Mouse (Mus musculus): ENCODE measurements around the gene App. TPM values are rescaled to one million over a fixed set of nuclear protein-coding genes. Genes with fewer than 3 reads are reported as not detected.
A peak's percentile ranks its signal among the peaks of the same experiment; 100 is the strongest.

Gene App
- total RNA-seq, 2 experiments from 2014 or later, result 1,358 to 1,417 TPM

- DNase-seq (ENCODE audit: low spot score in 2 of 2), result no peak
- intact Hi-C loops (cut with DNase I), result no loop called here
Measured at GRCm38 (mm10) chr16:85096396-85096795, 77.2 kb downstream of the App start.

- intact Hi-C loops (cut with DNase I), result no loop called here
- DNase-seq (ENCODE audit: low spot score in 2 of 2), result no peak
Measured at GRCm38 (mm10) chr16:85095923-85096322, 77.6 kb downstream of the App start.

GRCm38 (mm10) chr16:85092644-85093091 lies 80.9 kb downstream of the App start:
- DNase-seq (ENCODE audit: low spot score in 2 of 2), result no peak
- intact Hi-C loops (cut with DNase I), result loop anchor here (2.0 kb wide), 1 partner anchor 80 kb away; the partner anchor contains the start of gene App

- DNase-seq (ENCODE audit: low spot score in 2 of 2), result no peak
- intact Hi-C loops (cut with DNase I), result loop anchor here (2.0 kb wide), 1 partner anchor 81 kb away; the partner anchor contains the start of gene App
Measured at GRCm38 (mm10) chr16:85092183-85092582, 81.4 kb downstream of the App start.

- intact Hi-C loops (cut with DNase I), result no loop called here
- DNase-seq (ENCODE audit: low spot score in 2 of 2), result no peak
Measured at GRCm38 (mm10) chr16:85090992-85091391, 82.6 kb downstream of the App start.

- intact Hi-C loops (cut with DNase I), result no loop called here
- no peak for DNase-seq (ENCODE audit: low spot score in 2 of 2)
Measured at GRCm38 (mm10) chr16:85088126-85088525, 85.4 kb downstream of the App start.

- intact Hi-C loops (cut with DNase I), result no loop called here
Measured at GRCm38 (mm10) chr16:85086303-85086702, 87.3 kb downstream of the App start.

GRCm38 (mm10) chr16:85085902-85086301 lies 87.7 kb downstream of the App start:
- peak in 1 of 2 experiments; percentile 44 for DNase-seq (ENCODE audit: low spot score in 2 of 2)
- intact Hi-C loops (cut with DNase I), result no loop called here

More at GRCm38 (mm10) chr16:85086303-85086702, 87.3 kb downstream of the App start:
- DNase-seq (ENCODE audit: low spot score in 2 of 2), result no peak

GRCm38 (mm10) chr16:85084152-85084551 lies 89.4 kb downstream of the App start:
- DNase-seq (ENCODE audit: low spot score in 2 of 2), result no peak
- intact Hi-C loops (cut with DNase I), result no loop called here

GRCm38 (mm10) chr16:85075330-85075729 lies 98.2 kb downstream of the App start:
- intact Hi-C loops (cut with DNase I), result no loop called here
- DNase-seq (ENCODE audit: low spot score in 2 of 2), result no peak

GRCm38 (mm10) chr16:85074889-85075288 lies 98.7 kb downstream of the App start:
- no peak for DNase-seq (ENCODE audit: low spot score in 2 of 2)
- intact Hi-C loops (cut with DNase I), result no loop called here

- DNase-seq (ENCODE audit: low spot score in 2 of 2), result peak in 1 of 2 experiments; percentile 51
- intact Hi-C loops (cut with DNase I), result no loop called here
Measured at GRCm38 (mm10) chr16:85072624-85073023, 100.9 kb downstream of the App start.

- intact Hi-C loops (cut with DNase I), result no loop called here
- DNase-seq (ENCODE audit: low spot score in 2 of 2), result no peak
Measured at GRCm38 (mm10) chr16:85071791-85072190, 101.8 kb downstream of the App start.

GRCm38 (mm10) chr16:85071248-85071647 lies 102.3 kb downstream of the App start:
- intact Hi-C loops (cut with DNase I), result no loop called here
- DNase-seq (ENCODE audit: low spot score in 2 of 2), result no peak

GRCm38 (mm10) chr16:85067254-85067893 lies 106.2 kb downstream of the App start:
- no peak for DNase-seq (ENCODE audit: low spot score in 2 of 2)
- intact Hi-C loops (cut with DNase I), result no loop called here

- intact Hi-C loops (cut with DNase I), result no loop called here
- no peak for DNase-seq (ENCODE audit: low spot score in 2 of 2)
Measured at GRCm38 (mm10) chr16:85066227-85066626, 107.3 kb downstream of the App start.

- no peak for DNase-seq (ENCODE audit: low spot score in 2 of 2)
- intact Hi-C loops (cut with DNase I), result no loop called here
Measured at GRCm38 (mm10) chr16:85064800-85065199, 108.8 kb downstream of the App start.

GRCm38 (mm10) chr16:85062732-85063131 lies 110.8 kb downstream of the App start:
- intact Hi-C loops (cut with DNase I), result no loop called here
- DNase-seq (ENCODE audit: low spot score in 2 of 2), result no peak

- intact Hi-C loops (cut with DNase I), result no loop called here
- peak in 1 of 2 experiments; percentile 44 for DNase-seq (ENCODE audit: low spot score in 2 of 2)
Measured at GRCm38 (mm10) chr16:85061725-85062124, 111.8 kb downstream of the App start.

- intact Hi-C loops (cut with DNase I), result no loop called here
- DNase-seq (ENCODE audit: low spot score in 2 of 2), result peak in 1 of 2 experiments; percentile 35
Measured at GRCm38 (mm10) chr16:85058138-85058537, 115.4 kb downstream of the App start.

GRCm38 (mm10) chr16:85056212-85056611 lies 117.4 kb downstream of the App start:
- intact Hi-C loops (cut with DNase I), result no loop called here
- no peak for DNase-seq (ENCODE audit: low spot score in 2 of 2)

GRCm38 (mm10) chr16:85053996-85054395 lies 119.6 kb downstream of the App start:
- no peak for DNase-seq (ENCODE audit: low spot score in 2 of 2)
- intact Hi-C loops (cut with DNase I), result no loop called here

Data from left cerebral cortex, postnatal 25 days (tissue).